ENCODE assay signal across 20 mouse cellular contexts in genomic region chr2:105326067-105326466, GRCm38 (mm10).
A peak's percentile ranks its signal among the peaks of the same experiment; 100 is the strongest.
DNase-seq lines count a peak whose midpoint lies in the region; ATAC-seq and TF ChIP-seq lines count a peak whose summit lies in the region.
"Had no signal": no experiment of that assay in that cellular context is flagged by ENCODE, and none has a peak within 500 bp of the region (broad histone marks: within the 10 kb centered on the region; RNA-seq: fewer than 3 reads in every experiment).

No protein-coding gene starts in this region.

- dilution Hi-C loops in CH12.LX (cut with MboI; ENCODE audit: extremely low pct_ligation_motif_present, extremely low pct_unique_long_range_greater_than_20kb, low sequenced_read_pairs): no loop called here

- H3K4me1 ChIP-seq in kidney, postnatal 0 days (replicated peaks; ENCODE audit: insufficient read depth, low read length): no peaks in the 10 kb centered on the region
- H3K4me1 ChIP-seq in CH12.LX (ENCODE audit: control insufficient read depth in 1 of 2, insufficient read depth in 2 of 2): peaks cover 0 to 20% of the 10 kb centered on the region in 2 experiments; a peak in 3 of 4 replicates
- H3K4me1 ChIP-seq: embryonic facial prominence, embryonic 15.5 days; forebrain, embryonic 10.5 days; heart, embryonic 12.5 days; hindbrain, embryonic 10.5 days; intestine, embryonic 15.5 days had no signal

- ATAC-seq in kidney, postnatal 0 days (replicated peaks; ENCODE audit: low FRiP score, low read depth): no peak
- no peak for ATAC-seq in Patski
- 0 out of 2 replicates have a peak, but pooled peaks have one; percentile 43 for ATAC-seq in megakaryocyte-erythroid progenitor cell, adult 5-6 weeks (replicated peaks; ENCODE audit: low FRiP score, low TSS enrichment, poor library complexity, severe bottlenecking)
- ATAC-seq: forebrain, embryonic 14.5 days; intestine, embryonic 15.5 days had no signal

- TF ChIP-seq RAD21 in CH12.LX (IDR thresholded peaks at IDR 0.05; ENCODE audit: low read depth, low read length): no peak

- TF ChIP-seq POLR2A in CH12.LX (IDR thresholded peaks at IDR 0.05; ENCODE audit: low read depth, low read length): no peak

- no peak overlapping the region for H3K27ac ChIP-seq in kidney, postnatal 0 days
- no peak overlapping the region for H3K27ac ChIP-seq in CH12.LX (ENCODE audit: insufficient read depth, low read depth)
- H3K27ac ChIP-seq: embryonic facial prominence, embryonic 15.5 days; forebrain, embryonic 10.5 days; gastrocnemius, adult 2 months; hindbrain, embryonic 10.5 days; intestine, embryonic 15.5 days had no signal

- no peak overlapping the region for H3K4me3 ChIP-seq in kidney, postnatal 0 days (replicated peaks; ENCODE audit: low read depth, low read length)
- H3K4me3 ChIP-seq in CH12.LX (replicated peaks in 1 of 3; ENCODE audit: low read depth in 2 of 3, low read length in 2 of 3, poor library complexity in 1 of 3): no peak overlapping the region
- H3K4me3 ChIP-seq: embryonic facial prominence, embryonic 15.5 days; erythroblast, embryonic 14.5 days; forebrain, embryonic 10.5 days; gastrocnemius, adult 2 months; heart, embryonic 12.5 days; hindbrain, embryonic 10.5 days; intestine, embryonic 15.5 days had no signal

- in situ Hi-C loops in CH12.LX (cut with MboI; ENCODE audit: low pct_ligation_motif_present, low pct_unique_long_range_greater_than_20kb, low sequenced_read_pairs): no loop called here
- in situ Hi-C loops in Patski (cut with MboI; ENCODE audit: low pct_unique_long_range_greater_than_20kb): loop anchor here (25.0 kb wide), 1 partner anchor 761 kb away; no protein-coding TSS in a partner anchor

- peak; percentile 31; the same call in 1 of the 2 replicates for TF ChIP-seq CTCF in kidney, postnatal 0 days (IDR thresholded peaks at IDR 0.05; ENCODE audit: low read depth)
- TF ChIP-seq CTCF in CH12.LX (conservative IDR thresholded peaks at IDR 0.05 in 1 of 2, IDR thresholded peaks at IDR 0.05 in 1 of 2; ENCODE audit: low read depth in 2 of 2, low read length in 2 of 2): peak in 1 of 2 experiments; percentile 22; a peak in 1 of 4 replicates
- peak; percentile 33 for TF ChIP-seq CTCF in Patski (IDR thresholded peaks at IDR 0.05)

- H3K79me2 ChIP-seq in CH12.LX (replicated peaks; ENCODE audit: control insufficient read depth, extremely low read depth, insufficient read depth, poor library complexity, severe bottlenecking): no peaks in the 10 kb centered on the region

- CTCF ChIA-PET in Patski (lab: Charles Lee): no interaction called here

- 85% methylated on average over 5 of the region's 5 CpGs for WGBS in kidney, postnatal 0 days

- H3K4me2 ChIP-seq in kidney, postnatal 0 days (ENCODE audit: low read length): no peak overlapping the region
- peak overlapping the region; percentile 4; the same call in 1 of the 2 replicates for H3K4me2 ChIP-seq in CH12.LX (ENCODE audit: insufficient read depth, low read depth, poor library complexity, severe bottlenecking)
- H3K4me2 ChIP-seq: embryonic facial prominence, embryonic 15.5 days; heart, embryonic 12.5 days; intestine, embryonic 15.5 days had no signal

- H3K27me3 ChIP-seq in kidney, postnatal 0 days (ENCODE audit: insufficient read depth, low read length): no peaks in the 10 kb centered on the region
- no peaks in the 10 kb centered on the region for H3K27me3 ChIP-seq in CH12.LX (replicated peaks)
- H3K27me3 ChIP-seq in Patski: no peaks in the 10 kb centered on the region
- H3K27me3 ChIP-seq: embryonic facial prominence, embryonic 15.5 days; intestine, embryonic 15.5 days had no signal

- intact Hi-C loops in left cerebral cortex, postnatal 36 days (cut with DNase I): no loop called here

- POLR2A ChIA-PET in Patski (lab: Charles Lee): no interaction called here

- no peaks in the 10 kb centered on the region for H3K36me3 ChIP-seq in kidney, postnatal 0 days (ENCODE audit: insufficient read depth, low read length)
- no peaks in the 10 kb centered on the region for H3K36me3 ChIP-seq in CH12.LX (replicated peaks in 1 of 2; ENCODE audit: control insufficient read depth in 1 of 2, insufficient read depth in 1 of 2, low read length in 1 of 2)
- H3K36me3 ChIP-seq: embryonic facial prominence, embryonic 15.5 days; forebrain, embryonic 10.5 days; heart, embryonic 12.5 days; hindbrain, embryonic 10.5 days; intestine, embryonic 15.5 days had no signal

- no peaks in the 10 kb centered on the region for H3K9me3 ChIP-seq in kidney, postnatal 0 days (replicated peaks; ENCODE audit: low read length)
- H3K9me3 ChIP-seq in CH12.LX (replicated peaks; ENCODE audit: low read length): peaks cover 3% of the 10 kb centered on the region
- H3K9me3 ChIP-seq: embryonic facial prominence, embryonic 15.5 days; forebrain, embryonic 10.5 days; heart, embryonic 12.5 days; hindbrain, embryonic 10.5 days; intestine, embryonic 15.5 days had no signal

- TF ChIP-seq EP300 in CH12.LX (IDR thresholded peaks at IDR 0.05; ENCODE audit: low read length): no peak

- DNase-seq in kidney, postnatal 0 days (ENCODE audit: low spot score): no peak
- no peak for DNase-seq in kidney, adult 8-10 months
- DNase-seq in CH12.LX (ENCODE audit: extremely low read depth) (peak; percentile 22), Patski (ENCODE audit: low read depth, low spot score) (no peak)
- DNase-seq in gastrocnemius, postnatal 10 days: no peak
- no peak for DNase-seq in left cerebral cortex, postnatal 36 days (ENCODE audit: low spot score in 2 of 2)
- DNase-seq: adrenal gland, adult 8-10 months; adrenal gland, postnatal 36 days; B cell, adult 2 months; cerebellum, adult 2 months; embryo, embryonic 11 days; gastrocnemius, adult 2 months had no signal

- no peak overlapping the region for H3K9ac ChIP-seq in kidney, postnatal 0 days (ENCODE audit: low read depth, low read length)
- no peak overlapping the region for H3K9ac ChIP-seq in CH12.LX (ENCODE audit: insufficient read depth, low read depth)
- H3K9ac ChIP-seq: embryonic facial prominence, embryonic 15.5 days; heart, embryonic 12.5 days; intestine, embryonic 15.5 days had no signal

TF ChIP-seq in CH12.LX, 34 proteins besides CTCF, POLR2A, EP300 and RAD21:
- TF ChIP-seq NRF1 (IDR thresholded peaks at IDR 0.05; ENCODE audit: low read depth, low read length): no peak
- TF ChIP-seq PAX5 (IDR thresholded peaks at IDR 0.05; ENCODE audit: low read length): no peak
- no peak for TF ChIP-seq RCOR1 (conservative IDR thresholded peaks at IDR 0.05; ENCODE audit: low read depth, low read length)
- no peak for TF ChIP-seq KAT2A (IDR thresholded peaks at IDR 0.05; ENCODE audit: insufficient replicate concordance, low read length)
- TF ChIP-seq E2F4 (IDR thresholded peaks at IDR 0.05; ENCODE audit: insufficient replicate concordance, low read depth, low read length): no peak
- no peak for TF ChIP-seq TCF12 (IDR thresholded peaks at IDR 0.05; ENCODE audit: low read depth, low read length)
TF ChIP-seq in CH12.LX: peak in this region for 0.
